Mouse (Mus musculus) splenic B cell, adult 2 months (primary cell): ENCODE measurements at regions not wholly inside any gene's neighbourhood (a gene's known extent, or its start where the extent isn't known, plus 50 kb on each side); places are given as distances from the start of the nearest gene placed in this dataset.

Experiments
- DNase-seq: peaks from one replicate; pipeline ENCODE4 v3.0.0-alpha.2; 2011; ENCODE audit warnings: low read depth, low spot score
- H3K27me3 ChIP-seq: 2 replicates; pipeline ENCODE4 v1.6.1; 2012; ENCODE audit warnings: mild to moderate bottlenecking, low read length, moderate library complexity, mixed read lengths; ENCODE audit not compliant: control insufficient read depth, poor library complexity, insufficient read depth, severe bottlenecking
- H3K36me3 ChIP-seq: 2 replicates; pipeline ENCODE4 v1.6.1; 2012; ENCODE audit warnings: mild to moderate bottlenecking, low read length, moderate library complexity, mixed read lengths; ENCODE audit not compliant: control insufficient read depth, poor library complexity, insufficient read depth, severe bottlenecking

GRCm38 (mm10) chr15:62575791-62576190, 1269.2 kb downstream of the Gsdmc2 start:
- DNase-seq = no peak
- Histone ChIP-seq H3K27me3 (no peaks in the 10 kb centered on the region), H3K36me3 (no peaks in the 10 kb centered on the region)

GRCm38 (mm10) chr15:62571803-62572202, 1273.2 kb downstream of the Gsdmc2 start:
- no peak for DNase-seq
- no peaks in the 10 kb centered on the region for H3K36me3 ChIP-seq
- no peaks in the 10 kb centered on the region for H3K27me3 ChIP-seq

- no peaks in the 10 kb centered on the region for H3K27me3 ChIP-seq
Observed at GRCm38 (mm10) chr15:62568788-62569713, 1275.9 kb downstream of the Gsdmc2 start.

GRCm38 (mm10) chr15:62567431-62567830, 1277.5 kb downstream of the Gsdmc2 start:
- Histone ChIP-seq H3K36me3 (no peaks in the 10 kb centered on the region), H3K27me3 (no peaks in the 10 kb centered on the region)
- no peak for DNase-seq

More at GRCm38 (mm10) chr15:62568788-62569713, 1275.9 kb downstream of the Gsdmc2 start:
- H3K36me3 ChIP-seq = no peaks in the 10 kb centered on the region
- no peak for DNase-seq

- Histone ChIP-seq H3K36me3 (no peaks in the 10 kb centered on the region), H3K27me3 (no peaks in the 10 kb centered on the region)
- no peak for DNase-seq
Observed at GRCm38 (mm10) chr15:62566106-62566511, 1278.9 kb downstream of the Gsdmc2 start.

- H3K27me3 ChIP-seq = no peaks in the 10 kb centered on the region
- no peaks in the 10 kb centered on the region for H3K36me3 ChIP-seq
- DNase-seq = no peak
Observed at GRCm38 (mm10) chr15:62533233-62533632, 1311.7 kb downstream of the Gsdmc2 start.

GRCm38 (mm10) chr15:62528975-62529374, 1316.0 kb downstream of the Gsdmc2 start:
- DNase-seq = no peak
- H3K36me3 ChIP-seq = no peaks in the 10 kb centered on the region
- H3K27me3 ChIP-seq = no peaks in the 10 kb centered on the region

- Histone ChIP-seq H3K36me3 (no peaks in the 10 kb centered on the region), H3K27me3 (no peaks in the 10 kb centered on the region)
- no peak for DNase-seq
Observed at GRCm38 (mm10) chr15:62524628-62525027, 1320.3 kb downstream of the Gsdmc2 start.

GRCm38 (mm10) chr15:62524135-62524534, 1320.8 kb downstream of the Gsdmc2 start:
- Histone ChIP-seq H3K36me3 (no peaks in the 10 kb centered on the region), H3K27me3 (no peaks in the 10 kb centered on the region)
- DNase-seq = no peak

- no peak for DNase-seq
- no peaks in the 10 kb centered on the region for H3K27me3 ChIP-seq
- H3K36me3 ChIP-seq = no peaks in the 10 kb centered on the region
Observed at GRCm38 (mm10) chr15:62513462-62513861, 1331.5 kb downstream of the Gsdmc2 start.

- DNase-seq = no peak
- no peaks in the 10 kb centered on the region for H3K27me3 ChIP-seq
- no peaks in the 10 kb centered on the region for H3K36me3 ChIP-seq
Observed at GRCm38 (mm10) chr15:62511461-62511860, 1333.5 kb downstream of the Gsdmc2 start.

- Histone ChIP-seq H3K27me3 (no peaks in the 10 kb centered on the region), H3K36me3 (no peaks in the 10 kb centered on the region)
- no peak for DNase-seq
Observed at GRCm38 (mm10) chr15:62503866-62504265, 1341.1 kb downstream of the Gsdmc2 start.

- DNase-seq = no peak
Observed at GRCm38 (mm10) chr15:62500966-62501365, 1344.0 kb downstream of the Gsdmc2 start.

GRCm38 (mm10) chr15:62500522-62500921, 1344.5 kb downstream of the Gsdmc2 start:
- no peak for DNase-seq
- no peaks in the 10 kb centered on the region for H3K27me3 ChIP-seq
- no peaks in the 10 kb centered on the region for H3K36me3 ChIP-seq

More at GRCm38 (mm10) chr15:62500966-62501365, 1344.0 kb downstream of the Gsdmc2 start:
- Histone ChIP-seq H3K36me3 (no peaks in the 10 kb centered on the region), H3K27me3 (no peaks in the 10 kb centered on the region)

- DNase-seq = no peak
- Histone ChIP-seq H3K36me3 (no peaks in the 10 kb centered on the region), H3K27me3 (no peaks in the 10 kb centered on the region)
Observed at GRCm38 (mm10) chr15:62496193-62496592, 1348.8 kb downstream of the Gsdmc2 start.
